Mouse (Mus musculus) bone marrow macrophage, adult 2 months (primary cell): ENCODE data around the gene Tmem273.

ENCODE experiments used
- CTCF ChIP-seq: IDR thresholded peaks from 2 replicates; pipeline ENCODE4 v1.5.1; 2012; ENCODE audit warnings: low read depth, mild to moderate bottlenecking, low read length, moderate library complexity
- POLR2A ChIP-seq: IDR thresholded peaks from 2 replicates; pipeline ENCODE4 v1.6.1; 2012; ENCODE audit warnings: mild to moderate bottlenecking, low read depth, low read length, borderline replicate concordance

DNA sequence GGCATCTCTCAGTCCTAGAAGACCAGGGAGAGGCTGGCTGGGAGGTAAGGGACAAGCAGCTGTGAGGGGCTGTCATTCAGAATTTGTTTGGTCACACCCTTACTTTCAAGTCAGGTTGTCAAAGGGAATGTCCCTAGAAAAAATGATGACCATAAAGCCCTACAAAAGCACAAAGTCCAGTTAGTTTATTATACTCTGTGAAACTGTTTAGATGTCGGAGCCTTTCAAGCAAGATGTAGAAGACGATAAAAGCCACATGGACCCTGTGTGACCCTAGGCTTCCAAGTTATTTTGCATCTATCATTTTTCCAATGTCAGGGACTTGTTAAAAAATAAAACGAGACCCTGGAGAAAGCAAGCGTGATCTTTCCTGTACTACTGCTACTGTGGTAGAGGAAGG lies 13.7 kb upstream of the Tmem273 start:
- TF ChIP-seq POLR2A (no peak), CTCF (no peak)
